Mouse (Mus musculus) intestine, embryonic 15.5 days (tissue): ENCODE measurements around the gene Aagab. TPM values are rescaled to one million over a fixed set of nuclear protein-coding genes. Genes with fewer than 3 reads are reported as not detected.

ENCODE experiments used
- ATAC-seq: fragments of 200-750 bp; cut with Nextera tagmentation; 2 replicates; pipeline ENCODE4 v1.8.0; 2017; ENCODE audit warnings: moderate TSS enrichment, moderate library complexity
- H3K27ac ChIP-seq: fragments of 300-500 bp; sonication (generic); 2 replicates; pipeline ENCODE4 v1.5.1; 2015; ENCODE audit warnings: mild to moderate bottlenecking, inconsistent platforms
- H3K27me3 ChIP-seq: fragments of 300-500 bp; sonication (generic); replicated peaks from 2 replicates; pipeline ENCODE4 v1.6.1; 2015; ENCODE audit warnings: inconsistent platforms
- H3K36me3 ChIP-seq: fragments of 300-500 bp; sonication (generic); 2 replicates; pipeline ENCODE4 v1.6.1; 2015; ENCODE audit warnings: inconsistent platforms
- H3K4me1 ChIP-seq: fragments of 300-500 bp; sonication (generic); replicated peaks from 2 replicates; pipeline ENCODE4 v1.6.1; 2015; ENCODE audit warnings: inconsistent platforms
- H3K4me2 ChIP-seq: fragments of 300-500 bp; sonication (generic); replicated peaks from 2 replicates; pipeline ENCODE4 v1.6.1; 2015; ENCODE audit warnings: mild to moderate bottlenecking, inconsistent platforms
- H3K4me3 ChIP-seq: fragments of 300-500 bp; sonication (generic); replicated peaks from 2 replicates; pipeline ENCODE4 v1.5.1; 2015; ENCODE audit warnings: inconsistent platforms
- H3K9ac ChIP-seq: fragments of 300-500 bp; sonication (generic); 2 replicates; pipeline ENCODE4 v1.6.1; 2015; ENCODE audit warnings: inconsistent platforms
- H3K9me3 ChIP-seq: fragments of 300-500 bp; sonication (generic); 2 replicates; pipeline ENCODE4 v1.6.1; 2016; ENCODE audit warnings: inconsistent platforms
- WGBS: fragments of 180-500 bp; shearing (Covaris S2); methylation state at CpG from one replicate; pipeline ENCODE4 v1.1.7; 2015; 5-methylcytosine and 5-hydroxymethylcytosine counted together
- polyA plus RNA-seq: library from polyadenylated mRNA; unstranded; fragments of >200 nt; fragmentation: Nextera tagmentation; extraction: Ambion mirVana; gene quantifications from 2 replicates; pipeline ENCODE4 v1.2.1, GENCODE M21; 2015

The Aagab gene
- polyA plus RNA-seq, 1 experiment from 2014 or later: 28.2 TPM

- no peak overlapping the region for H3K4me3 ChIP-seq
- no peak overlapping the region for H3K9ac ChIP-seq
- 68% methylated on average over 7 of the region's 7 CpGs for WGBS
- H3K36me3 ChIP-seq: no peaks in the 10 kb centered on the region
- no peaks in the 10 kb centered on the region for H3K9me3 ChIP-seq
- H3K27me3 ChIP-seq: no peaks in the 10 kb centered on the region
- H3K4me1 ChIP-seq: peaks cover 3% of the 10 kb centered on the region
- no peak for ATAC-seq
- no peak overlapping the region for H3K4me2 ChIP-seq
- peak overlapping the region; percentile 67; the same call in 1 of the 2 replicates for H3K27ac ChIP-seq
These were observed 85.1 kb downstream of the Aagab start for GRCm38 (mm10) chr9:63687413-63688015.

GRCm38 (mm10) chr9:63690511-63690910 lies 88.1 kb downstream of the Aagab start:
- Histone ChIP-seq H3K27me3 (no peaks in the 10 kb centered on the region), H3K4me1 (no peaks in the 10 kb centered on the region), H3K9me3 (no peaks in the 10 kb centered on the region), H3K4me3 (no peak overlapping the region), H3K9ac (no peak overlapping the region), H3K27ac (no peak overlapping the region), H3K36me3 (no peaks in the 10 kb centered on the region), H3K4me2 (no peak overlapping the region)
- 83% methylated on average over 1 of the region's 1 CpGs for WGBS
- ATAC-seq: no peak

DNA sequence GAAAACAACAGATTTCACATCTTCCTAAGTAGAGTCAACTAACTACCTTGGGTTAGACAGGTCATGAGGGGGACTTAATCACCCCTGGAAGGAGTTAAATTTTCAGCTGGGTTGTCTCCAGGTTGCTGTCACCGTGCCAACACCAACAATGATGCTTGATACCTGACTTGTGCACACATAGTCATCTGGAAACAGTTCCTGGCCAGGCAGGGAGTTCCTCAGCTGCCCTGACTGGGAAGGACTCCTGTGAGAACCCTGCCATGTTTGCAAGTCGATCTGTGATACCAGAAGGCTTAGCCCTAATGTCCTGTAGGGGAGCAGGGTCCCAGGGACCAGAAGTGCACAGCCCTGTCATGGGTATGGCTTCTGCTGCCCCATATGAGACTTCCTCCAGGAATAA lies 89.5 kb downstream of the Aagab start:
- Histone ChIP-seq H3K27me3 (no peaks in the 10 kb centered on the region), H3K27ac (no peak overlapping the region), H3K4me3 (no peak overlapping the region), H3K9me3 (no peaks in the 10 kb centered on the region), H3K36me3 (no peaks in the 10 kb centered on the region), H3K4me1 (peaks cover 7% of the 10 kb centered on the region; the same call in 1 of the 2 replicates), H3K4me2 (no peak overlapping the region), H3K9ac (no peak overlapping the region)
- ATAC-seq: no peak
- 62% methylated on average over 2 of the region's 2 CpGs for WGBS

Other genes starting within 250 kb of the Aagab start
- gene Map2k5, start 224.8 kb upstream of the Aagab start, polyA plus RNA-seq: 24.6 TPM in 2 replicates
- gene 2300009A05Rik, start 203.4 kb upstream of the Aagab start, polyA plus RNA-seq: 46.5 and 47.6 TPM in 2 replicates
- 0.08 and 0.14 TPM in 2 replicates for gene Iqch, start 167 bp upstream of the Aagab start, polyA plus RNA-seq
- 14.8 and 15.3 TPM in 2 replicates for gene Smad3, start 155.3 kb downstream of the Aagab start, polyA plus RNA-seq